Mouse (Mus musculus): ENCODE measurements around the gene Khsrp. TPM values are rescaled to one million over a fixed set of nuclear protein-coding genes. Genes with fewer than 3 reads are reported as not detected.

Khsrp gene
- polyA plus RNA-seq (2016; fragmentation: Nextera tagmentation; extraction: Ambion mirVana): 47.7 and 50.2 TPM in 2 replicates

DNA sequence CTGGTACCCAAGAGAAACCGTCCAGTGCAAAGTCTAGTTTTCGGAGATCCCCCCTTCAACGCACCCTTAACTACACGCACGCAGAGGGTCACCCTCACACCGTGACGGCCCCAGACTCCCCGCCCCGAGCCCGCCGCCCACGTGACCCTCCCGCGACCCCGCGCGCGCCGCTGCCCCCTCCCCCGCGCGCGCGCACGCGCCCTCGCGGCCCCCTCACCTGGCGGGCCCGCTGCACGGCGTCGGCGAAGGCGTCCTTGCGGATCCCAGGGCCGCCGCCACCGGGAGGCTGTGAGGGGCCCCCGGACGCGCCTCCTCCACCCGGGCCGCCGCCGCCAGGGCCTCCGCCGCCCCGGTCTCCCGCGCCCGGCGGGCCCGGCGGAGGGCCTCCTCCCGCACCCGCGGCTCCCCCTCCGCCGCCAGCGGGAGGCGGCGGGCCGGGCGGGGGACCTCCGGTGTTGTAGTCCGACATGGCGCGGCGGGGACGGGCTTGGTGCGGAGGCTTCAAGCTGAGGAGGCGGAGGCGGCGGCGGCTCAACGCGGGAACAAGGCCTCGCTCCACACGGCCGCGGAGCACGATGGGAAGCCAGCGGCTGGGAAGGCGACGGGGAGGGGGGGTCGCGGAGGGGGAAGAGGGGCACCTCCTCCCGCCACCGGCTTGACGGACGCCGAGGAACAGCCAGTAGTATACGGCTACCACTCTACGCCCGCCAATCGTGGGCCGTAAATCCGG lies at the start of gene Khsrp:
Gene Khsrp, minus strand, starts transcription at position 592 of the 730 bp plus-strand sequence.
- Histone ChIP-seq H3K4me1 (peaks cover 22% of the 10 kb centered on the region), H3K27ac (peak within 1 kb of the TSS; percentile 99), H3K4me3 (peak within 1 kb of the TSS; percentile 87), H3K27me3 (ENCODE audit: poor library complexity, severe bottlenecking) (no peaks in the 10 kb centered on the region), H3K9me3 (no peaks in the 10 kb centered on the region), H3K36me3 (replicated peaks) (peaks cover 34% of the 10 kb centered on the region)
- WGBS: under 1% methylated on average over 89 of the region's 99 CpGs
- DNase-seq (ENCODE audit: extremely low spot score, low spot score): peak; percentile 50

GRCm38 (mm10) chr17:57079919-57080318 lies 48.6 kb upstream of the Khsrp start:
- no peak for DNase-seq (ENCODE audit: extremely low spot score, low spot score)
- no peak overlapping the region for H3K27ac ChIP-seq
- peaks cover 32% of the 10 kb centered on the region for H3K36me3 ChIP-seq (replicated peaks)
- no peak overlapping the region for H3K4me3 ChIP-seq
- H3K27me3 ChIP-seq (ENCODE audit: poor library complexity, severe bottlenecking): no peaks in the 10 kb centered on the region; the same call in 1 of the 2 replicates
- no peaks in the 10 kb centered on the region for H3K9me3 ChIP-seq
- WGBS: 72% methylated on average over 3 of the region's 3 CpGs
- no peaks in the 10 kb centered on the region for H3K4me1 ChIP-seq

- Histone ChIP-seq H3K4me3 (no peak within 1 kb of the TSS), H3K27ac (no peak within 1 kb of the TSS), H3K36me3 (replicated peaks) (peaks cover 23% of the 10 kb centered on the region), H3K4me1 (peaks cover 5% of the 10 kb centered on the region), H3K9me3 (no peaks in the 10 kb centered on the region), H3K27me3 (ENCODE audit: poor library complexity, severe bottlenecking) (no peaks in the 10 kb centered on the region)
- WGBS: 65% methylated on average over 6 of the region's 6 CpGs
- no peak for DNase-seq (ENCODE audit: extremely low spot score, low spot score)
These were observed 47.0 kb upstream of the Khsrp start, which contains the start of gene Dennd1c for GRCm38 (mm10) chr17:57078336-57078735. Gene Dennd1c, minus strand, starts transcription at chr17:57078514.

DNA sequence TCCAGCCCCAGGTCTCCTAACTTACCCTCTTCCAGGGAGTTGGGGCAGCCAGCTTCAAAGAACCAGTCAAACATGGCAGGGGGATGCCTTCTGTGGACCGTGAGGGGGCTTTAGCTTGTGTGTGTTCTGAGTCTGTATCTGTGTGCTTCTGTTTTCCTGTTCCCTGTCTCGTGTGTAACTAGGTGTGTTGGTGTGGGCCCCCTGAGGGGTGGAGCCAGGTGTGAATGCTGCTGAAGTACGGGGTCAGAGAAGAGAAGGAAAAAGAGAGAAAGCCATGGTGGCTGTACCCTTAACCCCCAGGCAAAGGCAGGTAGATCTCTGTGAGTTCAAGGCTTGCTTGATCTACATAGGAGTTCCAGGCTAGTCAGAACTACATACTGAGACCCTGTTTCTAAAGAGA lies 45.6 kb upstream of the Khsrp start:
- peaks cover 23% of the 10 kb centered on the region for H3K36me3 ChIP-seq (replicated peaks)
- H3K27me3 ChIP-seq (ENCODE audit: poor library complexity, severe bottlenecking): peaks cover 6% of the 10 kb centered on the region
- H3K27ac ChIP-seq: peak overlapping the region; percentile 11; the same call in 1 of the 2 replicates
- 73% methylated on average over 3 of the region's 3 CpGs for WGBS
- no peak for DNase-seq (ENCODE audit: extremely low spot score, low spot score)
- H3K4me1 ChIP-seq: peaks cover 5% of the 10 kb centered on the region
- no peaks in the 10 kb centered on the region for H3K9me3 ChIP-seq
- no peak overlapping the region for H3K4me3 ChIP-seq

DNA sequence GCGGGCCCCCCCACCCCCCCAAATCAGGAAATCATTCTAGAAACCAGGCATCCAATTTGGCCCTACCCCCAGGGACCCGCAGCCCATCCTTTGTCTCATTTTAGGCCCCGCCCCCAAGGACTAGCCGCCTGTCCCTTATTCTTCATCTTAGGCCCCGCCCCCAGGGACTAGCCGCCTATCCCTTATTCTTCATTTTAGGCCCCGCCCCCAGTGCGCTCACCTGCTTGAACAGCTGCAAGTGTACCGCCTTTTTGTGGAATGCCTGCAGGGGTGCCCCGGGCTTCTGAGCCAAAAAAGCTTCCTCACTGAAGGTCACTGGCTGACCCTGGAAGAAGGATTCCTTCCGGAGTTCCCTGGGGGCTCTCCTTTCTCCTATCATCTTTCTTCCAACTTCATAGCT lies 39.4 kb upstream of the Khsrp start:
- no peaks in the 10 kb centered on the region for H3K9me3 ChIP-seq
- H3K36me3 ChIP-seq (replicated peaks): no peaks in the 10 kb centered on the region
- 4% methylated on average over 11 of the region's 11 CpGs for whole genome bisulfite sequencing
- peak; percentile 70 for DNase-seq (ENCODE audit: extremely low spot score, low spot score)
- peaks cover 19% of the 10 kb centered on the region for H3K4me1 ChIP-seq
- peaks cover 40% of the 10 kb centered on the region for H3K27me3 ChIP-seq (ENCODE audit: poor library complexity, severe bottlenecking)
- peak overlapping the region; percentile 77 for H3K27ac ChIP-seq
- peak overlapping the region; percentile 43 for H3K4me3 ChIP-seq

GRCm38 (mm10) chr17:57070272-57070671 lies 39.0 kb upstream of the Khsrp start:
- DNase-seq (ENCODE audit: extremely low spot score, low spot score): peak; percentile 18
- H3K27ac ChIP-seq: peak overlapping the region; percentile 77
- H3K4me3 ChIP-seq: peak overlapping the region; percentile 43
- peaks cover 19% of the 10 kb centered on the region for H3K4me1 ChIP-seq
- 9% methylated on average over 9 of the region's 9 CpGs for WGBS
- peaks cover 44% of the 10 kb centered on the region for H3K27me3 ChIP-seq (ENCODE audit: poor library complexity, severe bottlenecking)
- H3K9me3 ChIP-seq: no peaks in the 10 kb centered on the region
- no peaks in the 10 kb centered on the region for H3K36me3 ChIP-seq (replicated peaks)

DNA sequence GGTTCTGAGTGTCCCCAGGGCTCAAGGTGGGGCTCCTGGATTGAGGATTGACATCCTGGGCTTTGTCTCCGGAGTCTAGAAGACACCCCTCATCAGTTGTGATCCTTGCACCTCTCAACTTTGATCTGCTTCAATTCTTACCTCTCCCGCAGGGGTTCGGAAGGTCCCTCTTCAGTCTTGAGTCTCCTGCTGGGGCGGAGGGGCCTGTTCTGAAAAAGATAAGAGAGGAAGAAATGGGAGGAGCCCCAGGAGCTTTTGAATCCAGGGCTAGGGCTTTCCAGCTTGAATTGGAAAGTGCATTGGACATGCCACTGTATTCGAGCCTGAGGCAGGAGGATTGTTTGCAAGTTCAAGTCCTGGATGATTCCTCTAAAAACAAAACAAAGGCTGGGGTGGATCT lies 35.6 kb upstream of the Khsrp start:
- Histone ChIP-seq H3K4me1 (peaks cover 22% of the 10 kb centered on the region), H3K27ac (no peak overlapping the region), H3K4me3 (no peak overlapping the region), H3K9me3 (no peaks in the 10 kb centered on the region), H3K36me3 (replicated peaks) (no peaks in the 10 kb centered on the region), H3K27me3 (ENCODE audit: poor library complexity, severe bottlenecking) (peaks cover 71% of the 10 kb centered on the region)
- WGBS: 64% methylated on average over 5 of the region's 5 CpGs
- no peak for DNase-seq (ENCODE audit: extremely low spot score, low spot score)

DNA sequence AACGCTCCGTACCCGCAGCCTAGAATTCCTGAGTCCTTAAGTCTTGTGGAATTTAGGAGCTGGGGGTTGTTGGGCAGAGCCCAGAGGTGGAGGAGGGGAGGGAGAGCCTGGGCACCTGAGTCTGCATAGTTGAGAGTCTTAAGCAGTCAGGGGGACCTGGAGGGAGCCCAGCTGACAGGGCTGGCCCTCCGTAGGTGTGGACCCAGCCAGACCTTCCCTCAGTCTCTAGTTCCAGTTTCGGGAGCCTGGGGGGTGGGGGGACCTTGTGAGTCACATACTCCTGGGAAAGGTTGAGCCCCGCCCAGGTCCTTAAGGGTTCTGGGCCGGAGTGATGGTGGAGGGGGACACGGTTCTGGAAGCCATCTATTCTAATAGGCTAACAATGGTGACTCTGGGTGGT lies 31.7 kb upstream of the Khsrp start:
- WGBS: 6% methylated on average over 8 of the region's 8 CpGs
- Histone ChIP-seq H3K27me3 (ENCODE audit: poor library complexity, severe bottlenecking) (peaks cover 77% of the 10 kb centered on the region), H3K27ac (no peak overlapping the region), H3K4me3 (peak overlapping the region; percentile 18; the same call in 1 of the 2 replicates), H3K9me3 (no peaks in the 10 kb centered on the region), H3K36me3 (replicated peaks) (no peaks in the 10 kb centered on the region), H3K4me1 (peaks cover 43% of the 10 kb centered on the region)
- no peak for DNase-seq (ENCODE audit: extremely low spot score, low spot score)

- peak overlapping the region; percentile 49 for H3K4me3 ChIP-seq
- 0 out of 2 replicates have a peak overlapping the region, but pooled peaks have one; percentile 25 for H3K27ac ChIP-seq
- no peak for DNase-seq (ENCODE audit: extremely low spot score, low spot score)
- peaks cover 80% of the 10 kb centered on the region for H3K27me3 ChIP-seq (ENCODE audit: poor library complexity, severe bottlenecking)
- peaks cover 5% of the 10 kb centered on the region for H3K36me3 ChIP-seq (replicated peaks)
- under 1% methylated on average over 22 of the region's 22 CpGs for WGBS
- H3K9me3 ChIP-seq: no peaks in the 10 kb centered on the region
- H3K4me1 ChIP-seq: peaks cover 46% of the 10 kb centered on the region
These were observed 31.2 kb upstream of the Khsrp start for GRCm38 (mm10) chr17:57062548-57062947.

DNA sequence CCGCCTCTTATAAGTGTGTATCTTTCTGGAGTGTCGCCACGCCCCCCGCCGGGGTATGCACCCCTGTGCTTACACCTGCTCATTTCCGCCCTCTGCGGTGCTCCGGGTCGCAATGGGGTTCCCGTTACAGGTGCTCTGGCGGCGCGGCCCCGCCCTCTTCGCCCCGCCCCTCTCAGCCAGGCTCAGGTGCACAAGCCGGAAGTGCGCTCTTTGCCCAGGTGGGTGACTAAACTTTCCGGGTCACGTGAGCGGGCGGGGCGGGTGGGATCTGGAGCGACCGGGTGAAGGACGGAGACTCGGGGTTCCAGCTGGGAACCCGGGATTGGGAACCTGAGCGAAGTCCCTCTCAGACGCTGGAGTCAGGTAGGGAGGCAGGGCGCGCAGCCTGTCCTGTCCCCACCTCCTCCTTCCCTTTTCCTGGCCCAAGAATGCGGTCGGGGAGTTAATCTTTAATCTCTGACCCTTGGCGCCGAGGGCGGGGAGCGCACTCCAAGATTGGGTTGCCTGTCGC lies 30.7 kb upstream of the Khsrp start:
- no peaks in the 10 kb centered on the region for H3K9me3 ChIP-seq
- H3K27me3 ChIP-seq (ENCODE audit: poor library complexity, severe bottlenecking): peaks cover 77% of the 10 kb centered on the region
- WGBS: 1% methylated on average over 39 of the region's 39 CpGs
- H3K36me3 ChIP-seq (replicated peaks): peaks cover 9% of the 10 kb centered on the region
- DNase-seq (ENCODE audit: extremely low spot score, low spot score): no peak
- H3K27ac ChIP-seq: 0 out of 2 replicates have a peak overlapping the region, but pooled peaks have one; percentile 25
- H3K4me3 ChIP-seq: peak overlapping the region; percentile 49
- H3K4me1 ChIP-seq: peaks cover 46% of the 10 kb centered on the region

- H3K4me1 ChIP-seq: peaks cover 46% of the 10 kb centered on the region
- peaks cover 68% of the 10 kb centered on the region for H3K27me3 ChIP-seq (ENCODE audit: poor library complexity, severe bottlenecking)
- no peak overlapping the region for H3K27ac ChIP-seq
- peak overlapping the region; percentile 89 for H3K4me3 ChIP-seq
- peaks cover 15% of the 10 kb centered on the region for H3K36me3 ChIP-seq (replicated peaks)
- 38% methylated on average over 10 of the region's 10 CpGs for WGBS
- no peak for DNase-seq (ENCODE audit: extremely low spot score, low spot score)
- no peaks in the 10 kb centered on the region for H3K9me3 ChIP-seq
These were observed 29.7 kb upstream of the Khsrp start for GRCm38 (mm10) chr17:57061069-57061468.

DNA sequence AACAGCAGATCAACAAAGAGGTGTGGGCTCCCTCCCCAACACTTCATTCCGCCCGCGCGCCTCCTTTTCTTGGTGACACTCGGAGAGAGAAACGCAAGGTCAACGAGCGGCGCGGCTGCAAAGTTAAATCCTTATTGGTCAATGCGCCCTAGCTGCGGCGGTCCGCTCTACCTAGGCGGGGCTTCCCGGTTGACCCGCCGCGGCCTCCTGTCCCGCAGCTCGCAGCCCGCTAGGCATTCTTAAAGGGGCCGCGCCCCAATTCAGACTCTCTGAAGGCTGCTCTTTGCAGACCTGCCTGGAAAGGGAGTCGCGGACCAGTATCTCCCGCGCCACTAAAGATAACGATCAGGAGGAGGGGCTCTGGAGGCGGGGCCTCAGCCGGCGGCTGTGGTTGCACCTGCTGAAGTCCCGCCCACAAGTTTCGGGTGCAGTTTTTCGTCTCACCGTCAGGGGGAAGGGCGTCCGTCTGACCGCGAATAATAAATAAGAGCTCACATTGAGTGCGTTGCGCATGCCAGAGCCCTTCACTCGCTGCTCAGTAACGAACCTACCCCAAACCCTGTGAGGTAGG lies 29.0 kb upstream of the Khsrp start:
- H3K36me3 ChIP-seq (replicated peaks): peaks cover 22% of the 10 kb centered on the region
- under 1% methylated on average over 44 of the region's 44 CpGs for WGBS
- H3K4me3 ChIP-seq: peak overlapping the region; percentile 89
- H3K27ac ChIP-seq: peak overlapping the region; percentile 92
- peaks cover 46% of the 10 kb centered on the region for H3K4me1 ChIP-seq
- H3K27me3 ChIP-seq (ENCODE audit: poor library complexity, severe bottlenecking): peaks cover 60% of the 10 kb centered on the region
- DNase-seq (ENCODE audit: extremely low spot score, low spot score): peak; percentile 95
- no peaks in the 10 kb centered on the region for H3K9me3 ChIP-seq

- Histone ChIP-seq H3K9me3 (no peaks in the 10 kb centered on the region), H3K36me3 (replicated peaks) (peaks cover 30% of the 10 kb centered on the region), H3K4me1 (peaks cover 46% of the 10 kb centered on the region), H3K27ac (peak within 1 kb of the TSS; percentile 92), H3K4me3 (peak within 1 kb of the TSS; percentile 89), H3K27me3 (ENCODE audit: poor library complexity, severe bottlenecking) (peaks cover 52% of the 10 kb centered on the region)
- WGBS: under 1% methylated on average over 21 of the region's 45 CpGs
- DNase-seq (ENCODE audit: extremely low spot score, low spot score): peak; percentile 85
These were observed 28.2 kb upstream of the Khsrp start, which contains the start of gene Slc25a23 for GRCm38 (mm10) chr17:57059486-57059977. Gene Slc25a23, minus strand, starts transcription at chr17:57059863.

Data from forebrain, embryonic 10.5 days (tissue).